ENCODE assay signal across 21 mouse cellular contexts in the genomic region with DNA sequence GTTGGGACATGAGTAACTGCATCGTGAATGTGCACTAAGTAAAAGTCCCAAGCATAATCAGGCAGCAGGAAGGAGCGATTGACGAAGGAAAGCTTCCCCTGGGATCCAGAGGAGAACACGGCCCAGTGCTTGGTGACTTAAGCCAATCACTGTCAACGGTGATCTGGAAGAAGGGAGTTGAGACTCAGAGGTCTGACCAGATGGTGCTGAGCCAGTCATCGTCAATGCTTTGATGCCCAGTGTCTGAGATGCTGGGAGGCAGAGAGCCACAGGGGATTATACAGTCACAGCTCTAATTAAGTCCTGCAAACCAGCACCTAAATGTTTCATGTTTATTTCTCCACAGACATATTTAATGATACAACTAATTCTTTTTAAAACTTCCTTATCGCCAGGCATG. TPM values are rescaled to one million over a fixed set of nuclear protein-coding genes. Genes with fewer than 3 reads are reported as not detected.
"Had no signal": no experiment of that assay in that cellular context is flagged by ENCODE, and none has a peak within 500 bp of the region (broad histone marks: within the 10 kb centered on the region; RNA-seq: fewer than 3 reads in every experiment).

No protein-coding gene starts in this region.

- H3K4me3 ChIP-seq: layer of hippocampus, adult 2 months; liver, embryonic 13.5 days; myocyte; neural tube, embryonic 13.5 days had no signal

- DNase-seq: kidney, adult 2 months; kidney, postnatal 25 days; layer of hippocampus, adult 9-11 months; liver, embryonic 13.5 days; lung, adult 2 months; lung, postnatal 14 days; lung, postnatal 4 days; right cerebral cortex, adult 18-20 months; right cerebral cortex, postnatal 14 days; right cerebral cortex, postnatal 4 days; thymus, adult 2 months; thymus, postnatal 14 days; thymus, postnatal 4 days had no signal

- H3K27me3 ChIP-seq: liver, embryonic 13.5 days; neural tube, embryonic 13.5 days had no signal

- H3K36me3 ChIP-seq: liver, embryonic 13.5 days; neural tube, embryonic 13.5 days had no signal

- H3K9me3 ChIP-seq: liver, embryonic 13.5 days; neural tube, embryonic 13.5 days had no signal

- H3K9ac ChIP-seq: liver, embryonic 13.5 days; neural tube, embryonic 13.5 days had no signal

- H3K4me2 ChIP-seq: liver, embryonic 13.5 days; neural tube, embryonic 13.5 days had no signal

- H3K27ac ChIP-seq: kidney, postnatal 0 days; layer of hippocampus, adult 2 months; liver, embryonic 13.5 days; neural tube, embryonic 13.5 days; stomach, postnatal 0 days had no signal

- ATAC-seq: intestine, embryonic 16.5 days had no signal

RNA-seq across cellular contexts. Expression of gene Mcub, which starts 30.9 kb away (rescaled TPM):
- total RNA-seq: liver, adult 2 months; megakaryocyte-erythroid progenitor cell, adult 5-6 weeks had no signal
